Mouse (Mus musculus) liver, embryonic 18 days (tissue): ENCODE data around the gene C1ra. TPM values are rescaled to one million over a fixed set of nuclear protein-coding genes. Genes with fewer than 3 reads are reported as not detected.

Experiments
- polyA plus RNA-seq: library from polyadenylated mRNA; depleted of rRNA; stranded (reverse); fragments of >200 nt; gene quantifications from 2 replicates; pipeline ENCODE4 v1.2.3, GENCODE M21; 2012; rRNA removed

C1ra gene
- 29.2 and 33.8 TPM in 2 replicates for polyA plus RNA-seq

GRCm38 (mm10) chr6:124512355-124512836 lies at the start of gene C1ra:
C1ra (plus strand) TSS chr6:124512405.

GRCm38 (mm10) chr6:124464305-124465271 lies 47.6 kb upstream of the C1ra start, which contains the start of gene Clstn3:
Clstn3 (minus strand) TSS chr6:124464794.

GRCm38 (mm10) chr6:124492842-124493561 lies 19.2 kb upstream of the C1ra start, which contains the start of gene C1rl:
C1rl (plus strand) TSS chr6:124493113.

DNA sequence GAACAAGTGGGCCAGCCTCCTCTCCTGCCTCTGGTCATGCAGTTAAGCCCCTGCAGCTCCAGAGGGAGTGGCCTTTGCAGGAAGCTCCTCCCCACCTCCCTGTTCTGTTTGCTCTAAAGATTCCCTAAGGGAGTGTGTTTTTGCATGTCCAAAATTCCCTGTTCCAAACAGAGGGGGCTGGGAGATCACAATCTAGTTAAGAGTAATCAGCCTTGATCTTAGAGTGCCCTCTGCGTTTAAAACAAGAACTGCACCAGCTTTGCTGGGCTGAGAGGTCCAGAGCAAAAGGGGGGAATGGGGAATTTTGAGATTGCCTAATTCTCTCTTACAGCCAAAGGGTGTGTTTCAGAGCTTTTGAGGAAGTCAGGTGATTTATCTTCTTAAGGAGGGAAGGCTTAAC lies 30.1 kb downstream of the C1ra start, which contains the start of gene C1s1:
C1s1 (minus strand) TSS at position 76 of the 400 bp plus-strand sequence.

GRCm38 (mm10) chr6:124570026-124570425 lies 57.8 kb downstream of the C1ra start, which contains the start of gene C1rb:
C1rb (plus strand) TSS chr6:124570294.

Other genes starting within 250 kb of the C1ra start
- 0.46 and 0.49 TPM in 2 replicates for gene Cd163, start 207.7 kb upstream of the C1ra start, polyA plus RNA-seq
- gene Pex5, start 97.3 kb upstream of the C1ra start, polyA plus RNA-seq, result 20.7 and 22.3 TPM in 2 replicates
- gene Clstn3, start 47.6 kb upstream of the C1ra start, polyA plus RNA-seq, result 3.7 and 3.8 TPM in 2 replicates
- gene C1rl, start 19.3 kb upstream of the C1ra start, polyA plus RNA-seq, result 14.3 and 16.2 TPM in 2 replicates
- 152 and 156 TPM in 2 replicates for gene C1s1, start 30.0 kb downstream of the C1ra start, polyA plus RNA-seq
- not detected in 2 replicates for gene C1rb, start 57.9 kb downstream of the C1ra start, polyA plus RNA-seq
- 0.01 TPM in 1 of 2 replicates, not detected in the other for gene C1s2, start 123.7 kb downstream of the C1ra start, polyA plus RNA-seq
- 144 and 183 TPM in 2 replicates for gene Lpcat3, start 150.6 kb downstream of the C1ra start, polyA plus RNA-seq
- gene Emg1, start 199.8 kb downstream of the C1ra start, polyA plus RNA-seq, result 72.1 and 82.3 TPM in 2 replicates
- gene Phb2, start 199.9 kb downstream of the C1ra start, polyA plus RNA-seq, result 119 and 130 TPM in 2 replicates
- 33.5 and 37.1 TPM in 2 replicates for gene Ptpn6, start 226.3 kb downstream of the C1ra start, polyA plus RNA-seq
- 75.8 and 79.2 TPM in 2 replicates for gene Grcc10, start 229.0 kb downstream of the C1ra start, polyA plus RNA-seq
- gene Gm45234, start 243.6 kb downstream of the C1ra start, polyA plus RNA-seq, result not detected in 2 replicates
- 2.4 and 3.4 TPM in 2 replicates for gene Atn1, start 244.1 kb downstream of the C1ra start, polyA plus RNA-seq